Mouse (Mus musculus) lung, postnatal 25 days (tissue): ENCODE data around the gene Stpg1.

Experiments
- DNase-seq: peaks from one replicate; pipeline ENCODE4 v3.0.0; 2022; ENCODE audit warnings: low spot score

Gene Stpg1

DNA sequence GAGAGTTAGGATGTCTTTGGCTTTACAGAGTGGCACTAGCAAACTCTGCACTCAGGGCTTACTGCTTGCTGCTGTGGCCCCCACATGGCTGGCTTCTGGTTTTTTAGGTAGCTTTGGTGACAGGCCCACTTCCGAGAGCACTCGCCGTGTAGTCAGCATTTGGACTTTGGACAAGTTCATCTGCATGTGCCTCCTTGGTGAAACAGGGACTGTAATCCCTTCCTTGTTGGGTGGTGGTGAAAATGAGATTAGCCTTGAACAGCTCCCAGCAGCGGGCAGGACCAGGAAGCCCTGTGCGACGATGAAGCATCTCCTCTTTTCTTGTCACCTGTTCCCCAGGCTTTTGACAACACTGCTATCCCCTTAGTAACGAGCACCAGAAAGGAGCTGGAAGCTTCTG, 19.3 kb downstream of the Stpg1 start:
- no peak for DNase-seq

- DNase-seq, result no peak
Observed at GRCm38 (mm10) chr4:135514925-135515324, 20.3 kb downstream of the Stpg1 start.

- peak; percentile 72 for DNase-seq
Observed at GRCm38 (mm10) chr4:135516351-135517316, 22.0 kb downstream of the Stpg1 start.

- DNase-seq, result no peak
Observed at GRCm38 (mm10) chr4:135518135-135518534, 23.5 kb downstream of the Stpg1 start.

- DNase-seq, result no peak
Observed at GRCm38 (mm10) chr4:135520421-135520820, 25.8 kb downstream of the Stpg1 start.

DNA sequence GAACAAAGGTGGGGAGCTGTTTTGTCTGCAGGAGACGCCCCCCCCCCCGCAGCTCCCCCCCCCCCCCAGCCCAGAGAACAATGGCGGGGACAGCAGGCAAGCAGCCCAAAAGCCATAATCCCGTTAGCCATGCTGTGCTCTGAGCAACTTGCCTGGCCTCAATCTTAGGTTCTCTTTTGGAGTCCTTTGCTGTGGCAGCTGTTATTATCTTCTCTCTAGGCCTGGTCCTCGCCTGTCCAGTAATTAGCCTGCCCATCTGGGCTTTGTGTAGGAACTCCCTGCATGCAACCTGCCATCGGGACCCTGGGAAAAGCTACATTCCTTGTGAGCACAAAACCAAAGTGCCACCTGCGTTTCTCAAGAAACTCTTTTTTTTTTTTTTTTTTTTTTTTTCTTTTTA, 29.3 kb downstream of the Stpg1 start:
- DNase-seq, result no peak

DNA sequence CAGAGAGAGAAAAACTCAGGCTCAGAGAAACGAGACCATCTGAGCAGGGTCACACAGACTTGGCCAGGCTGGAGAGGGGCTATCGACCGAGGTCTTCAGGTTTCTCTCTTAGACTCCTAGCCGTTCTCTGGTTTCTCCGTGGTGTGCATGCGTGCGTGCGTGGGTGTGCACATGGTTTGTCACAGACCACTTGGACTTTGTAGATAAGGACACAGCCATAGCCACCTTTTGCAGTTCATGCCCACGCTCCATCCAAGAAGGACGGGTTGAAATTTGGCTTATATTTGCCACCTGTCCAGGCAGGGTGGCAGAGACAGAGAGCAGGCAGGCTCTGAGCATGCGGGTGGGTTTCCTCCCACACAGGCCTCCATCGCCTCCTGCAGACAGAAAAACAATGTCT, 30.5 kb downstream of the Stpg1 start:
- DNase-seq, result no peak

DNA sequence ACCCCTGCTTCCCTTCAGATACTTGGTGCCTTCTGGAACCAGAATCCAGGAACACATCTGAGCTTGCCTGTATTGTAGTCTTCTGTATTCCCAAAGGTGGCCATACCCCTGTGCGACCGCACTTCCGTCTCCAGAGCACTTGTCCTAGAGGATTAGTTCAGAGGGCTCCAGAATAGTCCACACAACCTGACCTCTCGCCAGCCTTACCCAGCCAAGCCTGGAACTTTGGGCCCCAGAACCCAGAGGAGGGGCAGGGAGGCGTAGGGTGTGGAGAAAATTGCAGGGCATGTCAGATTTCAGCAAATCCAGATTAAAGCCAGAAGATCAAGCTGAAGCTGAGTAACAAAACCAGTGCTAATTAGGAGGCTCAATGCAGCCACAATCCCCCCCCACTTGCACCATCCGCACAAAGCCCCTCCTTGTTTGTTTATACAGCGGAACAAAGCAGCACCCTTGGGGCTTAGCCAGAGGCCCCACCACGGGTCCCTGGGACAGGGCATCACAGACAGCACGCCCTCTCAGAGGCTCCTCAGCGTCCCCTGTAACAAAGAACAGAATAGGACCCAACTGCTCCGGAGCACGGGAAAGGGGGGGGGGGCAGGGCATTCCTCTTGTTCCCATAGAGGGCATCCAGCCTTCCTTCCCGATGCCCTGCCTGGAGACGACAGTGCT, 31.6 kb downstream of the Stpg1 start:
- DNase-seq, result no peak

DNA sequence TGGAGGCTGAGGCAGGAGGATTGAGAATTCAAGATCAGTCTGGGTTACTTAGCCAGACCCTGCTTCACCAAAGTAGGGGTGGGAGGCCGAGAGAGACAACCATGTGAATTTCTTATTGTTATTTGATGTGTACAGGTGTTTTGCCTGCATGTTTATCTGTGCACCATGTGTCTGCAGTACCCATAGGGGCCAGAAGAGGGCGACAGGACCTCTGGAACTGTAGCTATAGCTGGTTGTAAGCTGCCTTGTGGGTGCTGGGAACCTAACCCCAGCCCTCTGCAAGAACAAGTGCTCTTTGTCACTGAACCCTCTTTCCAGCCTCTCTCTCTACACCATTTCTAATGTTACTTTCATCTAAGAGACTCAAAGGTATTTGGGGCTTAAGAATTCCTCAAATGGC, 35.7 kb downstream of the Stpg1 start:
- no peak for DNase-seq

DNA sequence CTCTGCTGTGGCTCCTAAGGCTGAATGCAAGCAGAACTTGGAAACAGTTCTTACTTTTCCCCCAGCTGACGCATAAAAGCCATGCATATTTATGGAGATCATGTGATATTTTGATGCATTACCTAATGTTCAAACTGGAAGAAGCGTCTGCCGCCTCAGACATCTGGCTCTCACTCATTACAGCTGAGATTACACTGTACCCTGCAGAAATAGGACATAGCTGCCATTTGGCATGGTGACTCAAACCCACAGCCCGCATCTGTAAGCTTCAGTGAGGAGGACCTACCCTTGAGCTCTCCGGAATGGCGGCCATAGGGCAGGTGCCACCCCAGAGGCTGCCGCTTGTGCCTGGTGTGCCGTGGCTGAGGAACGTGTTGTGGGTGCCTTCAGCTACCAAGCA, 36.6 kb downstream of the Stpg1 start:
- no peak for DNase-seq

GRCm38 (mm10) chr4:135531771-135532613, 37.4 kb downstream of the Stpg1 start:
- DNase-seq, result no peak

GRCm38 (mm10) chr4:135533001-135533400, 38.4 kb downstream of the Stpg1 start:
- DNase-seq, result no peak

- no peak for DNase-seq
Observed at GRCm38 (mm10) chr4:135535021-135535420, 40.4 kb downstream of the Stpg1 start.

DNA sequence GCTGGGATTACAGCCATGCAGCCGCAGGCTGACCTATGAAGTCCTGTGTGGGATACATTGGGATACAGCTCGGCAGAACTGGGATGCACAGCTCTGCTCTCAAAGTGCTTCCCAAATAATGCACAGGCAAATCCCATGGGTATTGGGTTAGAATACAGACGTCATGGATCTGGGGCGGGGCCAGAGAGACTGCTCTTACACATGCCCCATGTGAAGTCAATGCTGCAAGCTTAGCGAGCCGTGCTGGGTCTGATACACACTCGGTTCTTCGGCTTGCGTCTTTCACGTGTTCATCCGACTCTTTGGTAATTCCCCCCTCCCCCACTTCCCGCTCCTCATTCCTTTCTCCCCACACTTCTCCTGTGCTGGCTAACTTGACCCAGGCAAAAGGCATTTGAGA, 44.5 kb downstream of the Stpg1 start:
- DNase-seq, result no peak

DNA sequence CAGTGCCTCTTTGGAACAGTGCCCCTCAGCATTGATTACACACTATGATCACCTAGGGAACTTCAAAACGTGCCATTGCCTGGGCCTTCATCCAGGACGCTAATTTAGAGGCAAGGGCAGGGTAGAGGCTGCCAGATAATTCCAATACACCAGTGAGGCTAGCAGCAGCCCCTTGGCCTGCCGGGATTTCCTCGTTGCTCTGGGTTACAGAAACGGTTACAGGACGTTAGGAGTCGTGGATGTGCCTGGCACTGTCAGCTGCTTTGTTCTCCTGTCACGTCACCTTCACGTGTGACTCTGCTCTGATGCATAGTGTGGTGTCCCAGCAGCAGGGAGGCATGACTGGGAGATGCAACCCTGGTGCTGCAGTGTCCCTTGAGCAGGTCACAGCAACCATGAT, 45.5 kb downstream of the Stpg1 start:
- DNase-seq, result no peak

GRCm38 (mm10) chr4:135544284-135544683, 49.7 kb downstream of the Stpg1 start:
- DNase-seq, result no peak

- no peak for DNase-seq
Observed at GRCm38 (mm10) chr4:135545080-135545511, 50.5 kb downstream of the Stpg1 start.

DNA sequence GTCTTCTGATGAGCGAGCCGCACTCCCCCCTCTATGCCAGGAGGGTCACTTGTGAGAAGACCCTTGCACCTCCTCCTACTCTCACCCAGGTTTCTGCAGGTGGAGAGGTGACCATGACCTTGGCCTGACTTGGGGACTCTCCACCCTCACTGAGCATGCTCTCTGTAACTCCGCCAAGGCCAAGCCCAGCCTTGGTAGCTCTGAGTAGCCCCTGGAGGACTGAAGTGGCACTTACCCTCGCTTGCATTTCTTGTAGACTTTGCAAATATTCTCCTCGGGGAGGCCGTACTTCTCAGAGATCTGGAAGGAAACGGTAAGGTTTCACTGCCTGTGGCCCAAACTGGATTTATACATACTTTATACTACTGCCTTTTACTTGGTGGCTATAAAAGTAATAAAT, 51.4 kb downstream of the Stpg1 start:
- peak; percentile 78 for DNase-seq

DNA sequence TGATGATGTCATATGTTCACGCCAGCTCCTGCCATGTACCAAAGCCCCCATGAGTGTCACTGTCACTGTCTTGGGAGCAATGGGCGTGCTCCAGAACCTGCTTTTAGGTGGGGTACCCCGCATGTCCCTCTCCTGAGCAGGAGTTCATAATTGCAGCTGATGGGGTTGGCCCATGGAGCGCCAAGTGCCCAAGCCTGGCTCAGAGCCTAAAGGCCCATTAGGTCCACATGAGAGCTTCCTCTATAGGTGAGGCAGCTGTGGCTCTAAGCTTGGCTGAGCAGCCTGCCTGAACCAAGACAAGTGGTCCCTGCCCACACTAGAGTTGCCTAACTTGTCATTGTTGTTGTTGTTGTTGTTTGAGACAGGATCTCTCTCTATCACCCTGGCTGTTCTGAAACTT, 52.2 kb downstream of the Stpg1 start:
- no peak for DNase-seq

GRCm38 (mm10) chr4:135547551-135547950, 53.0 kb downstream of the Stpg1 start:
- DNase-seq, result peak; percentile 29

- DNase-seq, result no peak
Observed at GRCm38 (mm10) chr4:135548108-135548507, 53.5 kb downstream of the Stpg1 start.

DNA sequence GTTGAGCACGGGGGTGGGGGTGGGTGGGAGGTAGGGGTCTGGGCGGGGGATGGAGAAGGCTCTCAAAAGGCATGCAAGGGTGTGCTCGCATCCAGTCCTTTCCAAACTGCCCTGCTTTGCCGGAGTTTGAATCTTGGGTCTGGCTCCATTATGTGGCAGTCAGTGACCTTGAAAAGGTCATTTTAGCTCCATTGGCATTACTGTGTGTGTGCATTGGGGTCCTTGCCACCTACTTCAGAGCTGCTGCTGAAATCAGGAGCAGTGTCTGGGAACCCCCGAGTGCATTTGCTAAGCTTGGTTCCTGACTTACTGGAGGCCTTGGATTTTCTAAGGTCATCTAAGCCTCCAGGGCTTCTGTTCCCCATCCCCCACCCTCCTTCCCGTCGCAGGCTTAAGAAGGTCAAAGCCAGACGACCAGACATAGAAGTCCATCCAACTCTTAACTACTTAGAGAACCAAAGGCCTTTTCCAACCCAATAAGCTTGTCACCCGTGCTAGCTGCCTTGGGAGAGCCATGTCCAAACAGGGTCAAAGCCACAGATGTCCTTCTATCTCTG, 54.0 kb downstream of the Stpg1 start:
- DNase-seq, result no peak
